Mouse (Mus musculus) midbrain, embryonic 11.5 days (tissue): ENCODE data around the gene Slc43a1. TPM values are rescaled to one million over a fixed set of nuclear protein-coding genes. Genes with fewer than 3 reads are reported as not detected.

Experiments used
- ATAC-seq: fragments of 200-750 bp; cut with Nextera tagmentation; 2 replicates; pipeline ENCODE4 v1.8.0; 2017; ENCODE audit warnings: moderate TSS enrichment, moderate library complexity; ENCODE audit not compliant: low FRiP score
- DNase-seq: peaks from one replicate; pipeline ENCODE4 v3.0.0; 2015; ENCODE audit warnings: low spot score; ENCODE audit errors: missing footprints
- H3K27ac ChIP-seq: fragments of 300-500 bp; sonication (generic); 2 replicates; pipeline ENCODE4 v1.5.1; 2014; ENCODE audit warnings: low read depth, low read length
- H3K27me3 ChIP-seq: fragments of 300-500 bp; sonication (generic); 2 replicates; pipeline ENCODE4 v1.6.1; 2014; ENCODE audit warnings: mild to moderate bottlenecking, low read length, moderate library complexity, mixed read lengths; ENCODE audit not compliant: control insufficient read depth, insufficient read depth
- H3K36me3 ChIP-seq: fragments of 300-500 bp; sonication (generic); 2 replicates; pipeline ENCODE4 v1.6.1; 2014; ENCODE audit warnings: mild to moderate bottlenecking, low read length, moderate library complexity, mixed read lengths; ENCODE audit not compliant: control insufficient read depth, insufficient read depth
- H3K4me1 ChIP-seq: fragments of 300-500 bp; sonication (generic); 2 replicates; pipeline ENCODE4 v1.6.1; 2014; ENCODE audit warnings: low read length; ENCODE audit not compliant: control insufficient read depth, insufficient read depth
- H3K4me2 ChIP-seq: fragments of 300-500 bp; sonication (generic); 2 replicates; pipeline ENCODE4 v1.6.1; 2014; ENCODE audit warnings: mild to moderate bottlenecking, moderate library complexity
- H3K4me3 ChIP-seq: fragments of 300-500 bp; sonication (generic); 2 replicates; pipeline ENCODE4 v1.5.1; 2014; ENCODE audit warnings: low read depth, low read length
- H3K9ac ChIP-seq: fragments of 300-500 bp; sonication (generic); 2 replicates; pipeline ENCODE4 v1.6.1; 2014; ENCODE audit warnings: low read length
- H3K9me3 ChIP-seq: fragments of 300-500 bp; sonication (generic); 2 replicates; pipeline ENCODE4 v1.6.1; 2016; ENCODE audit warnings: low read length; ENCODE audit not compliant: control insufficient read depth
- WGBS: fragments of 180-500 bp; shearing (Covaris S2); extraction: QIAGEN DNeasy Blood & Tissue Kit; methylation state at CpG from one replicate; pipeline ENCODE4 v1.1.7; 2014; 5-methylcytosine and 5-hydroxymethylcytosine counted together
- polyA plus RNA-seq: library from polyadenylated mRNA; unstranded; fragments of >200 nt; fragmentation: Nextera tagmentation; extraction: Ambion mirVana; gene quantifications from 2 replicates; pipeline ENCODE4 v1.2.1, GENCODE M21; 2014

Slc43a1 gene
- polyA plus RNA-seq, 1 experiment from 2014 or later: 18.6 TPM

- Histone ChIP-seq H3K36me3 (no peaks in the 10 kb centered on the region), H3K9ac (peak overlapping the region; percentile 83), H3K27ac (no peak overlapping the region), H3K27me3 (peaks cover 19% of the 10 kb centered on the region), H3K4me2 (peak overlapping the region; percentile 95), H3K9me3 (no peaks in the 10 kb centered on the region), H3K4me1 (peaks cover 14% of the 10 kb centered on the region), H3K4me3 (peak overlapping the region; percentile 60)
- ATAC-seq (peak; percentile 18), DNase-seq (peak; percentile 95)
- under 1% methylated on average over 47 of the region's 47 CpGs for WGBS
Observed at GRCm38 (mm10) chr2:84838993-84839980, 637 bp downstream of the Slc43a1 start.

- Histone ChIP-seq H3K36me3 (no peaks in the 10 kb centered on the region), H3K27me3 (peaks cover 19% of the 10 kb centered on the region), H3K27ac (peak overlapping the region; percentile 53; the same call in 1 of the 2 replicates), H3K9ac (peak overlapping the region; percentile 83), H3K4me2 (peak overlapping the region; percentile 95), H3K9me3 (no peaks in the 10 kb centered on the region), H3K4me1 (peaks cover 14% of the 10 kb centered on the region), H3K4me3 (peak overlapping the region; percentile 60)
- ATAC-seq (peak; percentile 91), DNase-seq (peak; percentile 98)
- WGBS: under 1% methylated on average over 54 of the region's 54 CpGs
Observed at GRCm38 (mm10) chr2:84840016-84840747, 1.5 kb downstream of the Slc43a1 start.

DNA sequence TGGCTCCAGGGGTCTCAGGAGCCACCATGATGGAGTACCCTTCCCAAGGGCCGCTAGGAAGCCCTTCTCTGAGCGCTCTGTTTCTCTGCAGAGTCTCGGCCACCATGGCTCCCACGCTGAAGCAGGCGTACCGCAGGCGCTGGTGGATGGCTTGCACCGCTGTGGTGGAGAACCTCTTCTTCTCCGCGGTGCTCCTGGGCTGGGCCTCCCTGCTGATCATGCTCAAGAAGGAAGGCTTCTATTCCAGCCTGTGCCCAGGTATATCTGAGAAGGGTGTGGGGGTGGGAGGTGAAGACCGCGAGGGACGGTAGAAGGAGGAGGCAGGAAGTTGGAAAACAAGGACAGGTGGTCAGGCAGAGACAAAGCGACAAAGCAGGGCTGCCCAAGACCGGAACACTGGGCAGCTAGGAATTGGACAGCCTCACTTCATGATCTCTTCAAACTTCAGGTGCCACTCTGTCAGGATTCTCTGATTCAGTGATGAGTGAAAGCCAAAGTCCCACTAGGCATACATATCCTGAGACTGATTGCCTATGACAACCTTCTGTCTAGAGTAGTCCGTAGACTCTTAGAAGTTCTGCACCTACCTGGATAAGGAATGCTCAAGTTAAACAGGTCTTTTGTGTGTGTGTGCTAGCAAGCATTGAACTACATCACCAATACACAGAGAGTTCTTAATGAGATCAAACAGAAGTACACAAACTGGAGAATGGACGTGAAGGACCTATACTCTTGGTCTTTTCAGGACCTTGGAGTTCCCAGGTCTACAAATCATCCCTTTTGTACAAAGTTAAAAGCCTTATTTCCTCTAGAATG lies 2.3 kb downstream of the Slc43a1 start:
- peaks cover 14% of the 10 kb centered on the region for H3K4me1 ChIP-seq
- peak overlapping the region; percentile 53; the same call in 1 of the 2 replicates for H3K27ac ChIP-seq
- H3K27me3 ChIP-seq: peaks cover 19% of the 10 kb centered on the region
- H3K4me3 ChIP-seq: peak overlapping the region; percentile 60
- DNase-seq (no peak), ATAC-seq (no peak)
- H3K9ac ChIP-seq: peak overlapping the region; percentile 83
- H3K36me3 ChIP-seq: no peaks in the 10 kb centered on the region
- H3K9me3 ChIP-seq: no peaks in the 10 kb centered on the region
- peak overlapping the region; percentile 95 for H3K4me2 ChIP-seq
- 10% methylated on average over 17 of the region's 17 CpGs for WGBS

DNA sequence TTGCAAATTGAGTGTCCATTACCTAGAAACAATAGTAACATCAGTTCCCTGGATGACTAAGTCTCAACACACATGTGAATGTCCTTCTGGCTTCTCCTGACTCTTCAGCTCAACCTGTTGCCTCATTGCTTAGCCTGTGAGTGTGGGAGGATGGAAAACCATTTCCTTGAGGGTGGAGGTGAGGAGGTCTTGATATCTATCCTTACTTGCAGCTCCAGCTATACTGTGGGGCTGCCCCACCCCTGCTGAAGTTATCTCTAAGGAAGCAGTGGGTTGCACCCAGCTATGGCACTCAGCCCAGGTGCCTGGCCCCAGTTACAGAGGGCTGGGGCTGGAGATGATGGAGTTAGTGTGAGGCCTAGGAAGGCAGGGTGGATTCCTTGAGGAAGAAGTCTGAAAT lies 3.3 kb downstream of the Slc43a1 start:
- ATAC-seq: no peak
- H3K9ac ChIP-seq: no peak overlapping the region

GRCm38 (mm10) chr2:84843654-84844053 lies 5.0 kb downstream of the Slc43a1 start:
- WGBS: 88% methylated on average over 6 of the region's 6 CpGs
- no peak for DNase-seq
- no peak overlapping the region for H3K9ac ChIP-seq
- H3K4me2 ChIP-seq: no peak overlapping the region
- H3K9me3 ChIP-seq: no peaks in the 10 kb centered on the region
- no peak overlapping the region for H3K27ac ChIP-seq
- no peak overlapping the region for H3K4me3 ChIP-seq
- ATAC-seq: no peak
- peaks cover 10% of the 10 kb centered on the region for H3K27me3 ChIP-seq
- no peaks in the 10 kb centered on the region for H3K36me3 ChIP-seq
- H3K4me1 ChIP-seq: peaks cover 14% of the 10 kb centered on the region

More for the DNA sequence above, 3.3 kb downstream of the Slc43a1 start:
- Histone ChIP-seq H3K4me3 (no peak overlapping the region), H3K4me1 (peaks cover 14% of the 10 kb centered on the region), H3K4me2 (no peak overlapping the region), H3K9me3 (no peaks in the 10 kb centered on the region), H3K27ac (no peak overlapping the region), H3K36me3 (no peaks in the 10 kb centered on the region), H3K27me3 (peaks cover 19% of the 10 kb centered on the region)
- peak; percentile 37 for DNase-seq

- 89% methylated on average over 1 of the region's 1 CpGs for WGBS
- Histone ChIP-seq H3K9me3 (no peaks in the 10 kb centered on the region), H3K4me1 (peaks cover 5% of the 10 kb centered on the region; the same call in 1 of the 2 replicates), H3K4me3 (no peak overlapping the region), H3K27me3 (no peaks in the 10 kb centered on the region), H3K36me3 (no peaks in the 10 kb centered on the region), H3K4me2 (no peak overlapping the region), H3K9ac (no peak overlapping the region), H3K27ac (no peak overlapping the region)
- no peak for ATAC-seq
- no peak for DNase-seq
Observed at GRCm38 (mm10) chr2:84845226-84845625, 6.6 kb downstream of the Slc43a1 start.

DNA sequence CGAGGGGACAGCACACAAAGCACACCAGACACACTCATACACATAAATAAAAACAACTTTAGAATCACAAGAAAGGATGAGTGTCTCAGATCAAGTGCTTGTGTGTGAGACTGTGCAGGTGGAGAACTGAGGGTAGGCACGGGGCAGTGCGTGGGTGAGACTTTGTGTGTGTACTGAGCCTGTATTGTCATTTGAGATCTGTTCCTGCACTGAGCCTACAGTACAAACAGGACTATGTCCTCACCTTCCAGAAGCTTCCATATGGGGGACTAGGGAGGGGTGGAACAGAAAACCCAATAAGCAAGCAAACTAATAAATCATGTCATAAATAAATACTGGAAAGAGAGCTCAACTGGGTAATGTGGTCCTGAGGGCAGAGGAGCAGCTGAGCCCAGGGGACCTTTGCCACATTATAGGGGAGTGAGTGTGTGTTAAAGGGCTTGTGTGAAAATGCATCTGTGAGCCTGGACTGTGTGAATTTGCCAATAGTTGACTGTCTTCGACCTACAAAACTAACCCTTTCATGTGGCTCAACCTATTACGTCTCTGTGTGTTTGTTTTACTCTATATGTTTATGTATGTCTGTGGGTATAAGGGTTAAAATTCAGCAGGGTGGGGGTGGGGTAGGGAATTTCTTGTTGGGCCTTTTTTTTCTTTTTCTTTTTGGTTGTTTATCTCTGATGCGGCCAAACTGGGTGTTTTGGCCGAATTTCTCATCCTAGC lies 11.9 kb downstream of the Slc43a1 start:
- no peak overlapping the region for H3K4me3 ChIP-seq
- WGBS: 59% methylated on average over 7 of the region's 7 CpGs

More for the DNA sequence above, 11.9 kb downstream of the Slc43a1 start:
- DNase-seq (no peak), ATAC-seq (peak; percentile 20; the same call in 1 of the 2 replicates)
- no peaks in the 10 kb centered on the region for H3K27me3 ChIP-seq
- H3K36me3 ChIP-seq: no peaks in the 10 kb centered on the region
- H3K4me2 ChIP-seq: peak overlapping the region; percentile 19; the same call in 1 of the 2 replicates
- H3K27ac ChIP-seq: no peak overlapping the region
- no peaks in the 10 kb centered on the region for H3K9me3 ChIP-seq
- H3K9ac ChIP-seq: no peak overlapping the region
- H3K4me1 ChIP-seq: peaks cover 8% of the 10 kb centered on the region
